Mouse (Mus musculus) MEL (cell line): ENCODE measurements around the gene Olfr1278. TPM values are rescaled to one million over a fixed set of nuclear protein-coding genes. Genes with fewer than 3 reads are reported as not detected.

ENCODE experiments used
- DNase-seq: peaks from one replicate; pipeline ENCODE4 v3.0.0; 2011; ENCODE audit warnings: low read depth, low spot score
- H3K27ac ChIP-seq: 2 replicates; pipeline ENCODE4 v1.5.1; 2012; ENCODE audit warnings: low read depth, mild to moderate bottlenecking, control low read depth, low read length, moderate library complexity; ENCODE audit not compliant: control insufficient read depth
- H3K27me3 ChIP-seq, 2 experiments: fragments of 150-350 bp in 1 of 2; sonication (generic) in 1 of 2; 2 replicates each; pipeline ENCODE4 v1.6.1; 2012; ENCODE audit warnings: low read length in 2 of 2, mild to moderate bottlenecking in 2 of 2, improper control_type of control experiment in 1 of 2, moderate library complexity in 1 of 2; ENCODE audit not compliant: insufficient read depth in 2 of 2, control insufficient read depth in 1 of 2
- H3K36me3 ChIP-seq, 2 experiments: 2 replicates each; pipeline ENCODE4 v1.6.1; 2012 to 2014; ENCODE audit warnings: low read length in 2 of 2, improper control_type of control experiment in 1 of 2, inconsistent platforms in 1 of 2, mild to moderate bottlenecking in 1 of 2; ENCODE audit not compliant: insufficient read depth in 2 of 2, control insufficient read depth in 1 of 2
- H3K4me1 ChIP-seq, 2 experiments: fragments of 150-350 bp in 1 of 2; sonication (generic) in 1 of 2; 2 replicates each; pipeline ENCODE4 v1.6.1; 2012; ENCODE audit warnings: low read length in 2 of 2, improper control_type of control experiment in 1 of 2, mild to moderate bottlenecking in 1 of 2; ENCODE audit not compliant: insufficient read depth in 2 of 2, control insufficient read depth in 1 of 2
- H3K4me3 ChIP-seq, 2 experiments: fragments of 150-350 bp in 1 of 2; sonication (generic) in 1 of 2; 2 replicates each; pipeline ENCODE4 v1.5.1; 2012; ENCODE audit warnings: low read depth in 2 of 2, low read length in 2 of 2, mild to moderate bottlenecking in 2 of 2, moderate library complexity in 2 of 2, control low read depth in 1 of 2, improper control_type of control experiment in 1 of 2; ENCODE audit not compliant: control insufficient read depth in 1 of 2, insufficient read depth in 1 of 2
- H3K79me2 ChIP-seq: 2 replicates; pipeline ENCODE4 v1.6.1; 2012; ENCODE audit warnings: mild to moderate bottlenecking, low read length, moderate library complexity; ENCODE audit not compliant: control insufficient read depth, poor library complexity, insufficient read depth
- H3K9ac ChIP-seq: 2 replicates; pipeline ENCODE4 v1.6.1; 2012; ENCODE audit warnings: low read depth, mild to moderate bottlenecking, control low read depth, low read length, moderate library complexity; ENCODE audit not compliant: control insufficient read depth, poor library complexity, severe bottlenecking
- H3K9me3 ChIP-seq: fragments of 150-350 bp; sonication (generic); replicated peaks from 2 replicates; pipeline ENCODE4 v1.6.1; 2012; ENCODE audit warnings: mild to moderate bottlenecking, low read length, improper control_type of control experiment, moderate library complexity; ENCODE audit not compliant: insufficient read depth
- CHD1 ChIP-seq: IDR thresholded peaks from 2 replicates; pipeline ENCODE4 v1.6.1; 2012; ENCODE audit warnings: low read depth, mild to moderate bottlenecking, inconsistent platforms, low read length, improper control_type of control experiment
- CHD2 ChIP-seq: IDR thresholded peaks from 2 replicates; pipeline ENCODE4 v1.6.1; 2011; ENCODE audit warnings: low read length, improper control_type of control experiment
- CTCF ChIP-seq, 3 experiments: IDR thresholded peaks in 2 of 3; conservative IDR thresholded peaks in 1 of 3; 2 replicates each; pipeline ENCODE4 v1.5.1; 2011 to 2012; ENCODE audit warnings: low read length in 3 of 3, low read depth in 2 of 3, mild to moderate bottlenecking in 2 of 3, improper control_type of control experiment in 1 of 3, inconsistent platforms in 1 of 3, mixed read lengths in 1 of 3, moderate library complexity in 1 of 3; ENCODE audit not compliant: control insufficient read depth in 1 of 3, insufficient read depth in 1 of 3, poor library complexity in 1 of 3, severe bottlenecking in 1 of 3
- E2F4 ChIP-seq: IDR thresholded peaks from 2 replicates; pipeline ENCODE4 v1.6.1; 2011; ENCODE audit warnings: low read depth, low read length, improper control_type of control experiment, borderline replicate concordance
- ELF1 ChIP-seq: IDR thresholded peaks from 2 replicates; pipeline ENCODE4 v1.6.1; 2014; ENCODE audit warnings: low read depth, mild to moderate bottlenecking, inconsistent platforms, low read length, improper control_type of control experiment, moderate library complexity
- ETS1 ChIP-seq: IDR thresholded peaks from 2 replicates; pipeline ENCODE4 v1.6.1; 2012; ENCODE audit warnings: low read depth, mild to moderate bottlenecking, inconsistent platforms, low read length, improper control_type of control experiment, moderate library complexity
- HCFC1 ChIP-seq: IDR thresholded peaks from 2 replicates; pipeline ENCODE4 v1.6.1; 2012; ENCODE audit warnings: low read depth, mild to moderate bottlenecking, inconsistent platforms, low read length, improper control_type of control experiment, moderate library complexity
- MAFK ChIP-seq: IDR thresholded peaks from 2 replicates; pipeline ENCODE4 v1.6.1; 2011; ENCODE audit warnings: low read depth, mild to moderate bottlenecking, low read length, improper control_type of control experiment, borderline replicate concordance
- MAX ChIP-seq: IDR thresholded peaks from 2 replicates; pipeline ENCODE4 v1.6.1; 2011; ENCODE audit warnings: low read length, improper control_type of control experiment
- MXI1 ChIP-seq: IDR thresholded peaks from 2 replicates; pipeline ENCODE4 v1.6.1; 2011; ENCODE audit warnings: mild to moderate bottlenecking, low read depth, low read length, improper control_type of control experiment
- MYB ChIP-seq: IDR thresholded peaks from 2 replicates; pipeline ENCODE4 v1.6.1; 2011; ENCODE audit warnings: mild to moderate bottlenecking, low read depth, low read length, improper control_type of control experiment
- MYC ChIP-seq: IDR thresholded peaks from 2 replicates; pipeline ENCODE4 v1.6.1; 2011; ENCODE audit warnings: low read depth, mild to moderate bottlenecking, low read length, improper control_type of control experiment, moderate library complexity
- NELFE ChIP-seq: IDR thresholded peaks from 2 replicates; pipeline ENCODE4 v1.6.1; 2011; ENCODE audit warnings: low read depth, low read length, improper control_type of control experiment
- POLR2AphosphoS5 ChIP-seq: IDR thresholded peaks from 2 replicates; pipeline ENCODE4 v1.6.1; 2012; ENCODE audit warnings: low read depth, borderline replicate concordance, mild to moderate bottlenecking, inconsistent platforms, low read length, moderate library complexity, mixed read lengths
- RAD21 ChIP-seq: IDR thresholded peaks from 2 replicates; pipeline ENCODE4 v1.6.1; 2011; ENCODE audit warnings: mild to moderate bottlenecking, low read depth, low read length, improper control_type of control experiment
- TBP ChIP-seq: IDR thresholded peaks from 2 replicates; pipeline ENCODE4 v1.8.0; 2011; ENCODE audit warnings: low read depth, low read length, improper control_type of control experiment
- TCF12 ChIP-seq: IDR thresholded peaks from 2 replicates; pipeline ENCODE4 v1.6.1; 2014; ENCODE audit warnings: low read depth, mild to moderate bottlenecking, inconsistent platforms, low read length, improper control_type of control experiment, moderate library complexity
- ZC3H11A ChIP-seq: IDR thresholded peaks from 2 replicates; pipeline ENCODE4 v1.6.1; 2012; ENCODE audit warnings: low read depth, mild to moderate bottlenecking, inconsistent platforms, low read length, improper control_type of control experiment
- ZKSCAN1 ChIP-seq: IDR thresholded peaks from 2 replicates; pipeline ENCODE4 v1.6.1; 2012; ENCODE audit warnings: low read depth, mild to moderate bottlenecking, inconsistent platforms, low read length, improper control_type of control experiment, moderate library complexity
- ZMIZ1 ChIP-seq: IDR thresholded peaks from 2 replicates; pipeline ENCODE4 v1.6.1; 2012; ENCODE audit warnings: low read depth, mild to moderate bottlenecking, inconsistent platforms, low read length, improper control_type of control experiment, moderate library complexity
- ZNF384 ChIP-seq: IDR thresholded peaks from 2 replicates; pipeline ENCODE4 v1.6.1; 2012; ENCODE audit warnings: low read depth, mild to moderate bottlenecking, inconsistent platforms, low read length, improper control_type of control experiment
- polyA plus RNA-seq, 2 experiments: library from polyadenylated mRNA; stranded (reverse) in 1 of 2; unstranded in 1 of 2; fragments of >175 nt in 1 of 2; fragments of >200 nt in 1 of 2; gene quantifications; 2 replicates each; pipeline versions ENCODE4 v1.2.1 to v1.2.4; 2012; ENCODE audit warnings: low replicate concordance in 2 of 2, low read depth in 1 of 2; ENCODE audit not compliant: insufficient read length in 2 of 2, insufficient read depth in 1 of 2, missing spikeins in 1 of 2
- total RNA-seq: library from RNA; depleted of rRNA; stranded (reverse); fragments of 300-350 nt; gene quantifications from 2 replicates; pipeline ENCODE4 v1.2.3, GENCODE M21; 2012; rRNA removed

Olfr1278 gene
- not detected in 2 replicates for total RNA-seq
- not detected for polyA plus RNA-seq

DNA sequence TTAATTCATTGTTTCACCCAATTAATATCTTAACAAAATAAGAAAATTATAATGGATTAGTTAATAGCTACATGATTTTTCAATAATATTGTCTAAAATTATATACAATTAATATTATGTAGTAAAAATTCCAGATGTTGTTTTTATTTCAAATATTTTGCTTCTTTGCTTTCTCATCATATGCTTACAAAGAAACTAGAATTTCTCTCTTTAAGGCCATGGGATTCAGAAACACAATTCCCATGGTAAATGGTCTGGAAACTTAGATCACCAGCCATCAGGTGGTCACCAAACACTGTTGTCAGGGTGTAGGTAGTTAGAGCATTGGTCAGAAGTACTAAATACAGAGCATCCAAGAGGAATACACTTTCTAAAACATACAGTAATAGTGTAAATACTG, at the start of gene Olfr1278:
TSS of gene Olfr1278 (plus strand) at position 301 of the 400 bp plus-strand sequence.
- DNase-seq = no peak
- no peak within 1 kb of the TSS for H3K9ac ChIP-seq
- no peaks in the 10 kb centered on the region for H3K27me3 ChIP-seq
- H3K36me3 ChIP-seq = no peaks in the 10 kb centered on the region
- no peak within 1 kb of the TSS for H3K4me3 ChIP-seq
- no peak for TF ChIP-seq ELF1
- no peak for TF ChIP-seq MXI1
- TF ChIP-seq CTCF (IDR thresholded peaks at IDR 0.05 in 2 of 3, conservative IDR thresholded peaks at IDR 0.05 in 1 of 3; ENCODE audit: control insufficient read depth in 1 of 3, insufficient read depth in 1 of 3, low read depth in 2 of 3, low read length in 3 of 3, poor library complexity in 1 of 3, severe bottlenecking in 1 of 3) = no peak
- TF ChIP-seq MYC = no peak
- TF ChIP-seq ZKSCAN1 = no peak
- no peak for TF ChIP-seq ZMIZ1
- TF ChIP-seq POLR2AphosphoS5 = no peak
- TF ChIP-seq MAX = no peak
- no peak for TF ChIP-seq MAFK
- no peak for TF ChIP-seq CHD1
- TF ChIP-seq ZC3H11A = no peak
- no peak for TF ChIP-seq RAD21
- no peak for TF ChIP-seq NELFE
- TF ChIP-seq ETS1 = no peak
- TF ChIP-seq HCFC1 = no peak
- TF ChIP-seq, all 39 proteins: peak for 0
- Histone ChIP-seq H3K4me1 (no peaks in the 10 kb centered on the region), H3K9me3 (no peaks in the 10 kb centered on the region), H3K27ac (no peak within 1 kb of the TSS), H3K79me2 (no peaks in the 10 kb centered on the region)

- no peaks in the 10 kb centered on the region for H3K79me2 ChIP-seq
- no peaks in the 10 kb centered on the region for H3K4me1 ChIP-seq
- no peak within 1 kb of the TSS for H3K4me3 ChIP-seq
- H3K9ac ChIP-seq = no peak within 1 kb of the TSS
- no peak for TF ChIP-seq ZNF384
- TF ChIP-seq CTCF (IDR thresholded peaks at IDR 0.05 in 2 of 3, conservative IDR thresholded peaks at IDR 0.05 in 1 of 3; ENCODE audit: control insufficient read depth in 1 of 3, insufficient read depth in 1 of 3, low read depth in 2 of 3, low read length in 3 of 3, poor library complexity in 1 of 3, severe bottlenecking in 1 of 3) = no peak
- no peak for TF ChIP-seq MAFK
- no peak for TF ChIP-seq POLR2AphosphoS5
- no peak for TF ChIP-seq TBP
- no peak for TF ChIP-seq NELFE
- no peak for TF ChIP-seq E2F4
- TF ChIP-seq TCF12 = no peak
- TF ChIP-seq CHD2 = no peak
- no peak for TF ChIP-seq MYB
- TF ChIP-seq MAX = no peak
- H3K27me3 ChIP-seq = no peaks in the 10 kb centered on the region
- no peaks in the 10 kb centered on the region for H3K9me3 ChIP-seq
- H3K27ac ChIP-seq = no peak within 1 kb of the TSS
- no peaks in the 10 kb centered on the region for H3K36me3 ChIP-seq
- DNase-seq = no peak
Observed at GRCm38 (mm10) chr2:111254216-111254615, 35.7 kb upstream of the Olfr1278 start, which contains the start of gene Olfr1276. Olfr1276 (plus strand) TSS chr2:111254516.
